Mouse (Mus musculus) adrenal gland, adult 2 months (tissue): ENCODE data around the gene Gm6096. TPM values are rescaled to one million over a fixed set of nuclear protein-coding genes. Genes with fewer than 3 reads are reported as not detected.
A peak's percentile ranks its signal among the peaks of the same experiment; 100 is the strongest.

Experiments used
- DNase-seq: peaks from one replicate; pipeline ENCODE4 v3.0.0; 2021
- polyA plus RNA-seq: library from polyadenylated mRNA; depleted of rRNA; stranded (reverse); fragments of >200 nt; gene quantifications from 2 replicates; pipeline ENCODE4 v1.2.3, GENCODE M21; 2012
- total RNA-seq, 2 experiments: library from RNA; stranded (reverse); gene quantifications; 2 replicates each; pipeline ENCODE4 v1.2.3; 2021

The Gm6096 gene
- total and polyA plus RNA-seq, 3 experiments = not detected

- no peak for DNase-seq
These were observed 16.0 kb upstream of the Gm6096 start for GRCm38 (mm10) chr7:34234610-34235561.

- DNase-seq = no peak
These were observed 15.2 kb upstream of the Gm6096 start for GRCm38 (mm10) chr7:34235602-34236001.

GRCm38 (mm10) chr7:34238086-34238485 lies 12.8 kb upstream of the Gm6096 start:
- no peak for DNase-seq

GRCm38 (mm10) chr7:34242176-34242575 lies 8.7 kb upstream of the Gm6096 start:
- no peak for DNase-seq

GRCm38 (mm10) chr7:34246870-34247499 lies 3.9 kb upstream of the Gm6096 start:
- DNase-seq = no peak

GRCm38 (mm10) chr7:34252030-34252429 lies 1.2 kb downstream of the Gm6096 start:
- no peak for DNase-seq

GRCm38 (mm10) chr7:34255137-34255536 lies 4.3 kb downstream of the Gm6096 start:
- DNase-seq = no peak

GRCm38 (mm10) chr7:34255916-34256315 lies 5.1 kb downstream of the Gm6096 start:
- DNase-seq = no peak

- DNase-seq = no peak
These were observed 6.4 kb downstream of the Gm6096 start for GRCm38 (mm10) chr7:34257279-34257678.

- DNase-seq = no peak
These were observed 7.6 kb downstream of the Gm6096 start for GRCm38 (mm10) chr7:34258407-34258806.

- no peak for DNase-seq
These were observed 12.6 kb downstream of the Gm6096 start for GRCm38 (mm10) chr7:34263437-34263836.

GRCm38 (mm10) chr7:34265876-34266346 lies 15.1 kb downstream of the Gm6096 start:
- DNase-seq = peak; percentile 79

- DNase-seq = no peak
These were observed 15.6 kb downstream of the Gm6096 start for GRCm38 (mm10) chr7:34266421-34266820.

GRCm38 (mm10) chr7:34268463-34268862 lies 17.6 kb downstream of the Gm6096 start:
- DNase-seq = no peak

- no peak for DNase-seq
These were observed 21.6 kb downstream of the Gm6096 start for GRCm38 (mm10) chr7:34272465-34272864.

- DNase-seq = no peak
These were observed 25.2 kb downstream of the Gm6096 start for GRCm38 (mm10) chr7:34276066-34276465.

- no peak for DNase-seq
These were observed 26.8 kb downstream of the Gm6096 start for GRCm38 (mm10) chr7:34277656-34278055.

GRCm38 (mm10) chr7:34290450-34291151 lies 39.8 kb downstream of the Gm6096 start:
- no peak for DNase-seq

- no peak for DNase-seq
These were observed 40.4 kb downstream of the Gm6096 start for GRCm38 (mm10) chr7:34291265-34291664.

GRCm38 (mm10) chr7:34292633-34293032 lies 41.8 kb downstream of the Gm6096 start:
- DNase-seq = peak; percentile 28

GRCm38 (mm10) chr7:34296124-34296523 lies 45.3 kb downstream of the Gm6096 start:
- DNase-seq = no peak

- DNase-seq = no peak
These were observed 48.0 kb downstream of the Gm6096 start for GRCm38 (mm10) chr7:34298818-34299217.
